Mouse (Mus musculus): ENCODE data around the gene Dpp8. TPM values are rescaled to one million over a fixed set of nuclear protein-coding genes. Genes with fewer than 3 reads are reported as not detected.
"Not testable (repeated sequence)": the region's sequence is repeated elsewhere in the genome, so short reads cannot be mapped to it uniquely, and the experiment has no call there.

The Dpp8 gene
- total and polyA plus RNA-seq, 2 experiments from 2014 or later, result 28.1 to 86.9 TPM

DNA sequence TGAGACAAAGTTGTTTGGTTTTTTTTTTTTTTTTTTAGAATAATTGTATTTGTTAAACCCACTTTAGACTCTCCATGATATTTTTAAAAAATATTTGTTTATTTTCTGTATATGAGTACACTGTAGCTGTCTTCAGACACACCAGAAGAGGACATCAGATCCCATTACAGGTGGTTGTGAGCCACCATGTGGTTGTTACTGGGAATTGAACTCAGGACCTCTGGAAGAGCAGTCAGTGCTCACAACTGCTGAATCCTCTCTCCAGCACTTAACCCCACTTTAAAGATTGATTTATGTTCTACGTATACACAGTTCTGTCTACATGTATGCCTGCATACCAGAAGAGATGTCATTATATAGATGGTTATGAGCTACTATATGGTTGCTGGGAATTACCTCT lies 36.8 kb upstream of the Dpp8 start:
- DNase-seq (ENCODE audit: low spot score); H3K27ac ChIP-seq (ENCODE audit: low read depth, low read length); H3K9ac ChIP-seq (replicated peaks; ENCODE audit: low read length, poor library complexity, severe bottlenecking); H3K9me3 ChIP-seq (ENCODE audit: low read length); H3K4me2 ChIP-seq (ENCODE audit: low read depth, low read length, poor library complexity, severe bottlenecking); H3K4me1 ChIP-seq (ENCODE audit: insufficient read depth, low read length); ATAC-seq (ENCODE audit: low FRiP score); H3K27me3 ChIP-seq (ENCODE audit: insufficient read depth, low read length); H3K4me3 ChIP-seq (ENCODE audit: low read depth, low read length): not testable (repeated sequence)
- 95% methylated on average over 1 of the region's 1 CpGs for WGBS
- peak; percentile 34 for TF ChIP-seq CTCF (IDR thresholded peaks at IDR 0.05)
- peaks cover 52% of the 10 kb centered on the region for H3K36me3 ChIP-seq (ENCODE audit: insufficient read depth, low read length)

DNA sequence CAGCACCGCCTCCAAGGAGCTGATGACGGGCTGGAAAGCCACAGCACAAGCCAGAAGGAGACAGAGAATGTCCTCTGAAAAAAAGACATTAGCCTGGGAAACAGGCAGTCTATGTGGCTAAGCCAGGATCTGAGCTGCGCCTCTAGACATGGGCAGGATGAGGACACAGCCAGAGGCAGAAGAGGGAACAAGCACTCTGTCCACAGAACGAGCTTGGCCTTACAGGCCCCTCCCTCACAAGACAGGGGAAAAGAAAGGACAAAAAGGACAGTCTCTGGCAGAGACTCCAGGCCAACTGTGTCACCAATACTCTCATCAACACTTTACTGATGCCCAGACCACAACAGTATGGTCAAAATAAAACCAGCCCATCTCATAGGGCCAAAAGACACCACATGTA lies 30.7 kb upstream of the Dpp8 start:
- no peak for DNase-seq (ENCODE audit: low spot score)
- no peak overlapping the region for H3K4me2 ChIP-seq (ENCODE audit: low read depth, low read length, poor library complexity, severe bottlenecking)
- no peak for ATAC-seq (ENCODE audit: low FRiP score)
- H3K27me3 ChIP-seq (ENCODE audit: insufficient read depth, low read length), result no peaks in the 10 kb centered on the region
- no peaks in the 10 kb centered on the region for H3K4me1 ChIP-seq (ENCODE audit: insufficient read depth, low read length)
- WGBS, result 49% methylated on average over 4 of the region's 4 CpGs
- H3K4me3 ChIP-seq (ENCODE audit: low read depth, low read length), result no peak overlapping the region
- no peak overlapping the region for H3K9ac ChIP-seq (replicated peaks; ENCODE audit: low read length, poor library complexity, severe bottlenecking)
- TF ChIP-seq CTCF (IDR thresholded peaks at IDR 0.05), result no peak
- H3K9me3 ChIP-seq (ENCODE audit: low read length), result no peaks in the 10 kb centered on the region
- H3K36me3 ChIP-seq (ENCODE audit: insufficient read depth, low read length), result peaks cover 61% of the 10 kb centered on the region
- H3K27ac ChIP-seq (ENCODE audit: low read depth, low read length), result no peak overlapping the region

DNA sequence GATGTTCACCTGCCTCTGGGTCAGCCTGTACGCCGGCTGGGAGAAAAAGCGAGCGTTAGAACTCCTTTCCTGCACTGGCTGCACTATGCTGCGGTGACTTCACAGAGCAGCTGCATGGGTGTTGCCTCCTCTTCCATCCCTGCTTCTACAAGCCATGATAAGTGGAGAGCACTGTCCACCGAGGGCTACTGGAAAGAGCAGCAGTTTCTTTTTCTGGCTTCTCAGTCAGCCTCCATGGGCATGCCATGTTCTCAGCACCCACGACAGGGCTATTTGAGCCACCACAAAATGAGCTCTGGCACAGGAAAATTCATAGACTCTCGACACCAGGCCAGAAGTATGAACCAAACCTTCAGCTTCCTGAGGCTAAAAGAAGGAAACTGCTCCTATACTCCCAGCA lies 26.5 kb upstream of the Dpp8 start:
- TF ChIP-seq CTCF (IDR thresholded peaks at IDR 0.05), result no peak
- peaks cover 36% of the 10 kb centered on the region for H3K36me3 ChIP-seq (ENCODE audit: insufficient read depth, low read length)
- H3K9me3 ChIP-seq (ENCODE audit: low read length), result no peaks in the 10 kb centered on the region
- WGBS, result 98% methylated on average over 8 of the region's 8 CpGs
- no peak overlapping the region for H3K4me3 ChIP-seq (ENCODE audit: low read depth, low read length)
- no peak overlapping the region for H3K9ac ChIP-seq (replicated peaks; ENCODE audit: low read length, poor library complexity, severe bottlenecking)
- H3K4me2 ChIP-seq (ENCODE audit: low read depth, low read length, poor library complexity, severe bottlenecking), result no peak overlapping the region
- no peak for ATAC-seq (ENCODE audit: low FRiP score)
- no peak for DNase-seq (ENCODE audit: low spot score)
- no peaks in the 10 kb centered on the region for H3K27me3 ChIP-seq (ENCODE audit: insufficient read depth, low read length)
- H3K4me1 ChIP-seq (ENCODE audit: insufficient read depth, low read length), result no peaks in the 10 kb centered on the region
- no peak overlapping the region for H3K27ac ChIP-seq (ENCODE audit: low read depth, low read length)

DNA sequence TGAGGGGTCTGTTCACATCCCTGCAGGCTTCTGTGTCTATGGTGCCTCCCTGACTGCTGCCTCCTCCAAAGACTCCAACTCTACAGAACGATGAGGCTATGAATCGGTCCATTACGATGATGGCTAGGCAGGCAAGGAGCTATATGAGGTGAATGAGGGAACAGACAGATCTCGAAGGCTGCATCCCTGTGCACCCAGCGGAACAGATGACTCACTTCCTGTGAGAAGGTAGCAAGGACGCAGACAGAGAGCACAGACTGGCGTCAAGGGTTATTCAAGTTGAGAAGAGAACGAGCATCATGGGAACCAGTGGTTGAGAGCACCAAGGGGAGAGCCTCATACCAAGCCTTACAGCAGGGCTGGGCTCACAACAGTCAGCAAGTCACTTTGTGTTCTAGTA lies 21.6 kb upstream of the Dpp8 start:
- WGBS, result 83% methylated on average over 8 of the region's 8 CpGs
- TF ChIP-seq CTCF (IDR thresholded peaks at IDR 0.05), result no peak
- no peaks in the 10 kb centered on the region for H3K9me3 ChIP-seq (ENCODE audit: low read length)
- no peaks in the 10 kb centered on the region for H3K4me1 ChIP-seq (ENCODE audit: insufficient read depth, low read length)
- H3K9ac ChIP-seq (replicated peaks; ENCODE audit: low read length, poor library complexity, severe bottlenecking), result no peak overlapping the region
- H3K36me3 ChIP-seq (ENCODE audit: insufficient read depth, low read length), result peaks cover 8% of the 10 kb centered on the region
- H3K4me2 ChIP-seq (ENCODE audit: low read depth, low read length, poor library complexity, severe bottlenecking), result no peak overlapping the region
- no peaks in the 10 kb centered on the region for H3K27me3 ChIP-seq (ENCODE audit: insufficient read depth, low read length)
- no peak overlapping the region for H3K4me3 ChIP-seq (ENCODE audit: low read depth, low read length)
- DNase-seq (ENCODE audit: low spot score) (no peak), ATAC-seq (ENCODE audit: low FRiP score) (no peak)
- no peak overlapping the region for H3K27ac ChIP-seq (ENCODE audit: low read depth, low read length)

DNA sequence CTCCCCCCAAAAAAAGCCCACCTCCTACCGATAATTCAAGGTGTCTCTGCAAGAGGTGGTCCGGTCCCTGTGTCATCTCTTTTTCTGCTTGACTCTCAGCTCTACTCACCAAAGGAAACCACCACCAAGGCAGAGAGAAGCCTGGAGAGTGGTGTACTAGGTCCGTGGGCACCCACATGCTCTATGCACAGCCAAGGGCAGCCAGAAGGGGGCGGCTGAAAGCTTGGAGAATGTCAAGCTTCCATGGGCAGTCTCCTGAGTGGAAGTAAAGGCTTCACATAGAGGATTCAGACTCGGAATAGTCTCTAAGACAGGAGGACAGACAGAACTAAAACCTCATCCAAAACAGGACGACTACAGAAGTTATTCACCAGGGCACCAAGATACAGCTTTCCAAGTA lies 20.9 kb upstream of the Dpp8 start:
- WGBS, result 58% methylated on average over 6 of the region's 6 CpGs
- no peak overlapping the region for H3K4me2 ChIP-seq (ENCODE audit: low read depth, low read length, poor library complexity, severe bottlenecking)
- no peaks in the 10 kb centered on the region for H3K27me3 ChIP-seq (ENCODE audit: insufficient read depth, low read length)
- ATAC-seq (ENCODE audit: low FRiP score) (no peak), DNase-seq (ENCODE audit: low spot score) (no peak)
- H3K36me3 ChIP-seq (ENCODE audit: insufficient read depth, low read length), result peaks cover 3% of the 10 kb centered on the region; the same call in 1 of the 2 replicates
- H3K9me3 ChIP-seq (ENCODE audit: low read length), result no peaks in the 10 kb centered on the region
- no peak overlapping the region for H3K27ac ChIP-seq (ENCODE audit: low read depth, low read length)
- no peak overlapping the region for H3K9ac ChIP-seq (replicated peaks; ENCODE audit: low read length, poor library complexity, severe bottlenecking)
- H3K4me1 ChIP-seq (ENCODE audit: insufficient read depth, low read length), result peaks cover 3% of the 10 kb centered on the region; the same call in 1 of the 2 replicates
- peak; percentile 50 for TF ChIP-seq CTCF (IDR thresholded peaks at IDR 0.05)
- H3K4me3 ChIP-seq (ENCODE audit: low read depth, low read length), result no peak overlapping the region

DNA sequence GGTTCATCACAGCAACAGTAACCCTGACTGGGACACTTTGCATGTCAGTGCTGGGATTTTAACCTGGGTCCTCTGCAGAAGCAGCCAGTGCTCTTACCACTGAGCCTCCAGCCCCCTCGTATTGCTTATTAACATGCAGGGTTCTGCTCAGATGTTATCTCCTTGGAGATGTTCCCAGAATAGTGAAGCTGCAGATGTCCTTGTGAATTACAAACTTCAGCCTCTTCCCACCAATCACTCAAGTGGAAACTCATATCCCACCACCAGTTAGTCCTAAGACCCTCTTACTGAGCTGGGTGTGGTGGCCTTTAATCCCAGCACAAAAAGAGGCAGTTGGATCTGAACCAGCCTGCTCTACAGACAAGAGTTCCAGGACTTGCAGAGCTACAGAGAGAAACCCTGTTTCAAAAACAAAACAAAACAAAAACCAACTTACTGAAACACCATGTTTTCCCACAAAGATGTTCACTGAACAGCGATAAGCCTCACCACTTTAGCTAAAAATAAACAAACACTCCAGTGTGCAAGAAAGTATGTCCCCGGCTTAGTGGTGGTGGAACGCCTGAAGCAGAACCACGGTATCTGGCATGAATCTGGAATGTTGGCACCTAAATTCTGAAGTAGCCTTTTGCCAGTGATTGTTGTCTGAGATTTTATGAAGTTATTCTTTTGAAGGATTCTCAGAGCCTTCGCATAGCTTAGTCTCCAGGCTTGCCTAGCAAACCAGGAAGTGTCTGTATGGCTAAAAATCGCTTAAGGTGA lies 16.6 kb upstream of the Dpp8 start:
- no peaks in the 10 kb centered on the region for H3K36me3 ChIP-seq (ENCODE audit: insufficient read depth, low read length)
- no peak overlapping the region for H3K4me3 ChIP-seq (ENCODE audit: low read depth, low read length)
- no peak for ATAC-seq (ENCODE audit: low FRiP score)
- H3K27me3 ChIP-seq (ENCODE audit: insufficient read depth, low read length), result no peaks in the 10 kb centered on the region
- peak overlapping the region; percentile 28; the same call in 1 of the 2 replicates for H3K4me2 ChIP-seq (ENCODE audit: low read depth, low read length, poor library complexity, severe bottlenecking)
- no peak for DNase-seq (ENCODE audit: low spot score)
- no peaks in the 10 kb centered on the region for H3K9me3 ChIP-seq (ENCODE audit: low read length)
- no peak overlapping the region for H3K9ac ChIP-seq (replicated peaks; ENCODE audit: low read length, poor library complexity, severe bottlenecking)
- peak overlapping the region; percentile 65 for H3K27ac ChIP-seq (ENCODE audit: low read depth, low read length)
- 57% methylated on average over 7 of the region's 7 CpGs for WGBS
- no peak for TF ChIP-seq CTCF (IDR thresholded peaks at IDR 0.05)
- H3K4me1 ChIP-seq (ENCODE audit: insufficient read depth, low read length), result peaks cover 36% of the 10 kb centered on the region
